Mouse (Mus musculus): ENCODE data around the gene Gm11032.
"Not testable (repeated sequence)": the region's sequence is repeated elsewhere in the genome, so short reads cannot be mapped to it uniquely, and the experiment has no call there.

Gene Gm11032

DNA sequence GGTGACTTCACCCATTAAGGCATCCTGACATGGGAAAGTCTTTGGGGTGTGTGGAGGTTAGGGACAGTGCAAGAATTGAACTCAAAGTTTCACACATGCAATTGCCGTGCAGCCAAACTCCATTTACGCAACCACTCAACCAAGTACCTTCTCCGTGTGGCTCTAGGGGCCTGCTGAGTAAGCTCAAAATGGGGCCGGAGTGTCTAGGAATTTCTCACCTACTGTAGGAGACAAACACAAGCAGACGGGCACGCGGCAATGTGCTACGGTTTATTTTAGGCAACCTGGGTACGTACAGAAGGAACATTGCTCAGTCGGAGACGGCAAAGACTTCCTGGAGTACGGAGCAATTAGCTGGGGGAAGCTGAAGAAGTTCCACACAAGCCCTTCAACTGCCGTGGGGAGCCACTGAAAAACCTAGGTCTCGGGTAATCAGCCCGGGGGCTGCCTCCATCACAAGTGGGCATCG is at the start of gene Gm11032:
TSS of gene Gm11032 (plus strand) at position 51 of the 469 bp plus-strand sequence.
- DNase-seq (ENCODE audit: low spot score), result no peak

DNA sequence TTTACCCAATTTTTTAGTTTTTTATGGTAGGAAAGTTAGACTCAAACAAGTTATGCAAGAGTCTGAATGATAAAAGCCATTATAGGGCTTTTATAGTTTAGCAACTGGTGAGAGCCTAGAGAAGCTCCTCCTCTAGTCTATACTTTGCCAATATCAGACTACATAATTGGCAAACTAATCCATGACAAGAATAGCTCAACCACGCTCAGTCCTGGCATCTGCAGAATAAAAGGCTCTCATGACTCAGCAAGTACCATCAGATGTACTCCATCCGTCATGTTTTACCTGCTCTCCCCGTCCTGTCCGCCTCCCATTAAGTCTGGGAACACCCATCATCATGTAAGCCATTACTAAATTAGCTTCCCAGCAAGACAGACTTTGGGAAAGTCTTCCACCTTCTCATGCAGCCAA is 48.4 kb upstream of the Gm11032 start:
- no peak for DNase-seq (ENCODE audit: low spot score)

DNA sequence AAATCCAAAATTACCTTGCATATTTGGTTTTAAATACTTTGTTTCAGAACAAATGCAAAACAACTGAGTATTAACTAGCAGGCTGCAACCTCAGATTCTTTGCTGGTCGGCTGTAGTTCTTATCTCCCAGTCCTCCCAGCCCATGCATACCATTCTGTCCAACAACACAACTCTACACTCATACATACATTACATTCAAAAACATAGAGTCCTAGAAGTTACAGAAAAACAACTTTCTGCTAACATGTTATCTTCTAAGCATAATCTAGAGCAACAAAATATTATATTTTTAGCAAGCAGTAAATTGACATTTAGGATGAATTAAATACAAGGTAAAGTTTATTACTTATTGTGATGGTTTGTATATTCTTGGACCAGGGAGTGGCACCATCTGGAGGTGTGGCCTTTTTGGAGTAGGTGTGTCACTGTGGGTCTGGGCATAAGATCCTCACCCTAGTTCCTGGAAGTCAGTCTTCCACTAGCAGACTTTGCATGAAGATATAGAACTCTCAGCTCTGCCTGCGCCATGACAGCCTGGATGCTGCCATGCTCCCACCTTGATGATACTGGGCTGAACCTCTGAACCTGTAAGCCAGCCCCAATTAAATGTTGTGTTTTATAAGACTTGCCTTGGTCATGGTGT is 43.7 kb upstream of the Gm11032 start:
- not testable (repeated sequence) for DNase-seq (ENCODE audit: low spot score)

DNA sequence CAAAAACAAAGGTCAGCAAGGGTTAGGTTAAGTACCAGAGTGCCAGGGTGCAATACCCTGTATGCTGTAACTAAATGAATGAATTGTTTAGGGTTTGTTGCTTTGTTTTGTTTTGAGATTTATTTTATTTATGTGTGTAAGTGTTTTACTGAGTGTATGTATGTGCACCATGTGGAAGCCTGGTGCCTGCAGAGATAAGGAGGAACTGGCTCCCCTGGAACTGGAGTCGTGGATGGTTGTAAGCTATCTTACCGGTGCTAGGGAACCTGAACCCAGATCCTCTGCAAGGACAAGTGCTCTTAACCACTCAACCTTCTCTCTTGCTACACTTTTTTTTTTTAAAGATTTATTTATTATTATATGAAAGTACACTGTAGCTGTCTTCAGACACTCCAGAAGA is 42.8 kb upstream of the Gm11032 start:
- DNase-seq (ENCODE audit: low spot score), result no peak

DNA sequence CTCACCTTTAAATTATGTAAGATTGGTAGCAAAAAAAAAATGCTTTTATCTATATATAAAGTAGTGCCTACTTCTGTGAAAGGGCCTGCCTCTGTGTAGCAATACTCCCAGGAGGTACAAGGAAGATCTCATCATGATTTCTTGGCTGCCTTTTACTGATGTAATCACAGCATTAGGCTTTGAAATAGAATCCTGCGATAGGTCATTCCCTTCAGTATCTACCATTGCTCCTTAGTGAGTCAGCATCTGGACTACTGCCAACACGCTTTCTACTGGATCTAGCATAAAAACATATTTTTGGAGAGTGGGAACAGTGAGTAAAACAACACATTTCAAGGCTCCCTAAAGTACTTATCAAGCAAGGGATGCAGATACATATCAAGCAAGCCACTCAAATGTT is 41.2 kb upstream of the Gm11032 start:
- no peak for DNase-seq (ENCODE audit: low spot score)

DNA sequence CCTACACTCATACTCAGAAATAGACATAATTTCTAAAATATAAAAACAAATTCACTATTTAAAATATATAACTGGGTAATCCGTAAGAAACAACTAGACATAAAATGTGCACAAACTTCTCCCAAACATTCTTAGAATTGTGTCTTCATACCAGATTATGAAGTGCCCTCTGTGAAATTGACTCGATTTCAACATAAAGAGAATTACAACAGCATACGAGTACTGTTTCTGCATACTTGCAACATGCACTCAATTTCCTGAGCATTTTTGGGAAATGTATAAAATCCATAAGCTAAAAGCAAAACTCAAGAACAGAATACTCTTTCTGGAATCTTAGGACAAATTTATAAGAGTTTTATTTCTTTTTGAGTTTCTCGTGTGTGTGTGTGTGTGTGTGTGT is 28.1 kb upstream of the Gm11032 start:
- DNase-seq (ENCODE audit: low spot score), result no peak

DNA sequence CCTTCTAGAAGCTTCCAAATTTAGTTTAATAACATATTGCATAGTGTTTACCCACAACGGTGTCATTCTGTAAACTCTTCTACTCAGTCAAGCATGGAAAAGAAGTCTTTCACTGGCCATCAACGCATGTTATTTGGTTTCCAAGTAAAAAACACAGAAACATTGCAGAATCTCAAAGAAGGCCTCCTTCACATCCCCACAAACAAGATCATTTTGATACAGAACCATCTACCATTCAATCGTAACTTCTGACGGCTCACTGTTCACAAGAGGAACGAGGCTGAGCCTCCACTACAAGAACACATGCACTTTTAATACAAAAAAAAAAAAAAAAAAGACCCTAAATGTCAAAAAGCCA is 26.4 kb upstream of the Gm11032 start:
- DNase-seq (ENCODE audit: low spot score), result peak; percentile 28

DNA sequence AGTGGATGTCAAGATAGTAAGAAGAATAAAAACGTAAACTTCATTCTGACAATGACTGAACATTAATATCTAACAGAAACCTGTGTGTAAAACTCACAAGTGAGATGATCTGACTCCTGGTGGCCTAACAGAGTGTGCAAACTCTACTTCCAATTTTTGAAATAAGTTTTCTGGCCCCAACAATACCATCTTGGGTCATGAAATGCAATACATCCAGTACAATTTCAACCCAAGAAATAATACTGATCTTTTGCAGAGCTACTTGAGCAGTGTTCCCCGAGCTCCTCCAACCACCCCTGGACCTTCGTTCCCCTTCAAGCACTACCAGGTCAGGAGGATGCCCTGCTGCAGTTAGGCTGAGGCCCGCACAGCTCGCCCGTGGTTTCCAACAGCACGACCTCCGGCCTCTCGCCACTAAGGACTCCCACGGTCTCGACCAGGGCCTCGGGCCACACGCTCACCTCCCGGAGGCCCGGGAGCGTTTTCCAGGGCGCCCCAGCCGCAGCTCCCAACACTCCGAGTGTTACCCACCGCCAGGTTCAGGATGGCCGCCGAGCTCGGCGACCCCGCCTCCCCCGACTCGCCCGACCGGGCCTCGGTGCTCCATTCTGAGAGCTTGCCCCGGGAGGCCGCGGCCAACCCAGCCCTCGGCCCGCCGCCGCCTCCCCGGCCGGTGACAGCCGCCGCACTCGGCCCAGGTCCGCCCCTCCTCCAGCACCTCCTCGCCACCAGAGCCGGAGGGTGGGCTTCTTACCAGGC is 25.8 kb upstream of the Gm11032 start:
- peak; percentile 52 for DNase-seq (ENCODE audit: low spot score)

DNA sequence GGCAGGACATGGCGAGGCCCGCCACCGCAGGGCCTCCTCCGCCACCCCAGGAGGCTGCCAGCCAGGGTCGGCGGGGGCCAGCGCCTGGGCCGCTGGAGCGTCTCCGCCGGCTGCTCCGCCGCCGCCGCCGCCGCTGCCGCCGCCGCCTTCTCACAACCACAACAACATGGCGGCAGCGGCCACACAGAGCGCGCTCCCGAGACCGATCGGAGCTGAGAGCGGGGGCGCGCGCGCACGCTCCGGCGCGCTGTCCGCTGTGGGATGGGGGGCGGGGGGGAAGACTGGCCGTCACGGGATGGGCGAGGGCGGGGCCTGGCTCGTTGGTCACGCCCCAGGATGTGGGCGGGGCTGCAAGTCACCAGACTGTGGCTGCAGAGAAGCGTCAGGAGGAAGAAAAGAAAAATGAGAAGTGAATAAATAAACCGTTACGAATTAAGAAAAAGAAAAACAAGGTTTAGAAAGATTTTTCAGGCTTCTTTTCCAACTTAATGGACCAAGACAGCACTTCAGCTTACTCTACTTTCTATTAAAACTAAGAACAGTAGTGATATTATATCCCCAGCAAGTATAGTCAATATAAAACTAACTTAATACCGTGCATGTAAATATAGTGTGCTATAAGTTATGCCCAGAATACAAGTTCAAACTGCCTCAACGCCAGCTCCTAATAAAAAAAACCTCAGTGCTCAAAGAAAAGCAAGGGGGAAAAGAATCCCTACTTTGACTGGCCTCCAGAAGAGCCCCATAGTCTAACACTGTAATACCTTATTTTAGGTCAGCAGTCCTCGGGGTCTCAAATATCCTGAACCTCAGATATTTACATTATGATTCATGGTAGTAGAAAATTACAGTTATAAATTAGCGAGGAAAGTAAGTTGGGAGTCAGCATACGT is 25.0 kb upstream of the Gm11032 start, which contains the start of gene Mtmr3:
TSS of gene Mtmr3 (minus strand) at position 256 of the 893 bp plus-strand sequence.
- DNase-seq (ENCODE audit: low spot score), result peak; percentile 98

DNA sequence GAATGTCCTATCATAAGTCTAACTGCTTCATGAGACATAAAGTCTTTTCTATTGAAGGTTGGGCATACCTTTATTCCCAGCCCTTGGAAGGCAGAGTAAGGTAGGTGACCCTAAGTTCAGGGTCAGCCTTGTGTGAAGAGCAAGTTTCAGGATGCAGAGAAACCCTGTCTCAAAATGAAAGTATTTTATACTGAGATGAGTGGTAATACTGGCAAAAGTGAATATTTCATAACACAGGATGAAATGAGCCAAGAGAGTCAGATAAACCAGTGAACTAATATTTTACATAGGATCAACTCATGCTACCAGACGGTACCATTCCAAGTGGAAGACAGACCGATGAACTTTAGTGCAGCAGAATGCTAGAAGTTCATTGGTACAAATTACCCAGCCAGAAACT is 21.5 kb upstream of the Gm11032 start:
- no peak for DNase-seq (ENCODE audit: low spot score)

DNA sequence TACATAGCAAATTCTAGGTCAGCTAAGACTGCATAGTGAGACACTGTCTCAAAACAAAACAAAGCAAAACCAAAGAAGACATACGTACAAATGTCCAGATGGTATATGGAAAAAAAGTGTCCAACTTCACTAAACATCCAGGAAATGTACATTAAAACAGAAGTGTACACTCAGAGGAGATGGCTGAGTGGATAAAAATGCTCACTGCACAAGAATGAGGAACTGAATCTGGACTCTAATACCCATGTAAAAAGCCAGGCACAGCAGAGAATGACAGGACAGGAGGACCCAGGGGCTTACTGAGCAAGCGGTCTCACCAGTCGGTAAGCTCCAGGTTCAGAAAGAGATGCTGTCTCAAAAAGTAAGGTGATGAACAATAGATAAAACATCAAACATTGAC is 20.0 kb upstream of the Gm11032 start:
- DNase-seq (ENCODE audit: low spot score), result no peak

DNA sequence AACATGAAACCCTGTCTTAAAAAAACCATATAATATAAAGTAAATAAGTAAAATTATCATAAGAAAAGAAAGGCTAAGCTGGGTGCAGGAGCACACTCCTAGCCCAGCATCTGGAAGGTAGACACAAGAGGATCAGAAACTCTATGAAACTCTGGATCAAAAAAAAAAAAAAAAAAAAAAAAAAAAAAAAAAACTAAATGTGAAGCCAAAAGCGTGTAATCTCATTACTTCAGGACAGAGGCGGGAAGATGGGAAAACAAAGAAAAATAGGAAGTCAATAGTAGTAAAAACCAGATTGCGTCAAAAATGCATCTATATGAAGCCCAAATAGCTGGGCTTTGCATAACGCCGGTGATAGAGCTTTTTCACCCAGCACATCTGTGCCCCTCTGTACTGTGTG is 18.0 kb upstream of the Gm11032 start:
- no peak for DNase-seq (ENCODE audit: low spot score)

DNA sequence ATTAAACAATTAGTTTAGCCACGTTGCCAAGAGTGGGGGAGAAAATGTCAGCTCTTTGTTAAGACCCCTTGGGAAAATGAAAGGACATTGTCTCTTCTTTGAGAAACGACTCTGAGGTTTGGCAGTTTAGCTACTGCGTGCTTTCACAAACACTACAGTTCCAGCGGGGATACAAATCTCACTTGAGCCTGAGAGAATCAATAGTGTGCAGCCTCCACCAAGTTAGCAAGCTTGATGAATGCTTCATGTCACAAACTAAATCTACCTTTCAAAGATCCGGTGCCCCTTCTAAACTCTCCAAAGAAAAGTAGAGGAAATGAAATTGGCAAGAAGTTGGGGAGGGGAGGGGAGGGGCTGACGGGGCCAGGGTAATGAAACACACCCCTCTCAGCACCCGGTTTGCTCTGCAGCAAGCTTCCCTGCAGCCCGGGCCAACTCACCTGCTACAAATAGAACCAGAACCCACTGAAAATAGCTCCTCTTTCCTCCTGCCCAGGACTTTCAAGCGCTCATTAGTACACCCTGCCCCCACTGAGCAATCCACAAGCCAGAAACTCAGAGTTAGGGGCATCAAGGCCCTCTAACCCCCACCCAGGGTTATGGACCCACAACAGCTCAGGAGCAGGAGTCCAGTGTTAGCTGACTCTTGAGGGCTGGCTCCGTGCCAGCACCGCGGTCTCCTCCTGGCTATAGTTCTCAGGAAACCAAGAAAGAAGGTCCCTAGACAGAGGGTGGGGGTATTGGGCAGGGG is 17.0 kb upstream of the Gm11032 start:
- DNase-seq (ENCODE audit: low spot score), result no peak

DNA sequence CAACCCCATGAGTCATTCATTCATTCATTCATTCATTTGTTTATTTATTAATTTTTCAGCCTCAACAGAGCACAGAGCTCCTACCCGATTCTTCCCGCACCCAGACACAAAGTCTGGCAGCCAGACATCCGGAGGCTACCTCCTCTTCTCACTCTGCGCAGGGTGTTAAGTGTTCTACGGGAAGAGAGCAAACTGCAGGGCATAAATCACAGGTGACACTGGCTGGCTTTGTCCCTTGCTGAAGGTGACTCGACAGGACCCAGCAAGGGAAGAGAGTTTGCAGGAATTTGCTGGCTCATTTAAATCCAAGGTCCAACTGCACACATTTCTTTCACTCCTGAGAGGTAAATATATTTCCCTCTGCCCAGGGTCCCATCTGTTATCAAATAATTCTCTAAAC is 15.4 kb upstream of the Gm11032 start:
- DNase-seq (ENCODE audit: low spot score), result peak; percentile 38

DNA sequence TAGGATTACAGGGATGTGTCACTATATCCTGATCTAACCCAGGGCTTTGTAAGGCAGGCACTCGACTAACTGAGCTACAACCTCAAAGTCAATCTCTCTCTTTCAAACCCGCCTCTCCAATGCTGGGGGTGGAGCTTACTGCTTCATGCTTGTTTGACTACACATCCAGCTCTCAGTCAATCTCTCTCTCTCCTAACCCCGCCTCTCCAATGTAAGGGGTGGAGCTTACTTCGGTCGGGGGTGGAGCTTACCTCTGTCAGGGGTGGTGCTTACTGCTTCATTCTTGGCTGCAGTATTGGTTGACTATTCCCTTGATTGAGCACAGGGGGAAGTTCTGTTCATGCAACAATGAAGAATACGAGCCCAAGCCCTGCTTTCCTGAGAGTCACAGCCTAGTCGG is 14.5 kb upstream of the Gm11032 start:
- DNase-seq (ENCODE audit: low spot score), result peak; percentile 41

DNA sequence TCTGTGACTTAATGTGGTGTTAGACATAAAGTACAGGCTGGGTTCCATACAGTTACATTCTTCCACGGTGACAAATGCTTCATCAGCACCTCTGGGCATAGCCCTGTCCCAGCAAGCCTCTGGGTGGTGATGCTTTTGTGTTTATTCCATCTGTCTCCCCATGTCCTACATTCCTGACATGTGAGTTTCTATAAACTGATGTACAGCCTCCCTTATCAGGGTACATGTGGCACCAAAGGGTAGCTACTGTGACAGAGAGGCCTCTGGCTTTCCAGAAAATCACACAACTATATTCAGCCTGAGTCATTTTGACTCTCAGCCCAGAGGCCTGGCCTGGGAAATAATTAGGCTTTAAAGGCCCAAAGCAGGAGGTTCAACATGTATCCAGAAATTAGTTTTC is 13.3 kb upstream of the Gm11032 start:
- DNase-seq (ENCODE audit: low spot score), result no peak

DNA sequence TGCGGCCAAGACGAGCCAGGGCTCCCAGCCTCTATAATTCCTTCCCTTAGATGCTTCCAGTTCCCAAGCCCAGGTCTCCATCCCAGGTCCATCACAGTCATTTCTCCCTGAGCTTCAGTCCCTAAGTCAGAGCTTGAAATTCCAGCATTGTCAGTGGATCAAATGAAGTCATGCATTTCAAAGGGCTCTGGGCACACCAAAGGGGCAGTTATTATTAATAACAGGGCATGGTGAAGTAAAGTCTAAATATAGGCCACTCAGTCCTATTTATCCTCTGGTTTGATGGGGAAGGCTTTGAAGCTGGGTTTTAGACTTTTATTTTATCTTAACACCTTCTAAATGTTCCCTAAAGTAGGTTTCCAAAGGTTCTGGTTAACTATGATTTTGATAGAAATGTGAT is 8.0 kb upstream of the Gm11032 start:
- no peak for DNase-seq (ENCODE audit: low spot score)

DNA sequence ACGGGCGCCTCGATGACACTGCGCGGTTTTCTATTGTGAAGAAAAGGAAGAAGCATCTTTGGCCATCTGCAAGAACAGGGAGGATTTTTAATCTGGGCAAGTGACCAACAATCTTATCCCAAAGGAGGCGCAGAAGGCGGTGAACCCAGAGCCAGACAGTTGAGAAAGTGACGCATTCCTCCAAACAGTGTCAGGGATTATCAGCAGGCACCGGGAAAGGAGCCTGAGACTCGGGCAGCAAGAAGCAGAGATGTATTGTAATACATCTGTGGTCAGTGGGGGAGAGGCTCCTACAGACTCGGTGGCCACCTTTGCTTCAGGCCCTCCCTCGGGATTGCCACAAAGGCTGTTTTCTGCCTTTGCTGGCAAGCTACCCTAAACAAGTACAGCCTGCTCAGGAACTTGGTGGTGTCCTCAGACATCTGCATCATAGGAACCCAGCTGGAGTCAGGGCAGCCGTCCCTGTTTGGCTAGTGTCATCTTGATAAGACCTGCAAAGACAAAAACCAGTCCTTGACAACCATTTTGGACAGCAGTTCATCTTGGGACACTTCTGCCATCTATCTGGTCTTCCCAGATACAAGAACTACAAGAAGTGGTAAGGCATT is 738 bp downstream of the Gm11032 start:
- DNase-seq (ENCODE audit: low spot score), result no peak

DNA sequence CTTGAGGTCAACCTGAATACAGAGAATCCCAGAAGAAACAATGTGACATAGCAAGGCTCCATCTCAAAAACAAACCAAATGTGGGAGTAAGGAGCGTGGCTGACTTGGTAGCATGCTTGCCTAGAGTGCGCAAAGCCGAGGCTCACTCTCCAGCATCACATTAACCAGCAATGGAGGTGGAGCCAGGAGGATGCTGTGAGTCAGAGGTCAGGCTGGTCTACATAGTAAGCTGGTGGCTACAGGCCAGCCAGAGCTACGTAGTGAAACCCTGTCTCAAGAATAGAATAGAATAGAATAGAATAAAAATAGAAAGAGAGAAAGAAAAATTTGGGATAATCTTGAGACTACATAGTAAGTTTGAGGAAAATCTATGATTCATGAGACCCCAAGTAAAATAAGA is 2.0 kb downstream of the Gm11032 start:
- DNase-seq (ENCODE audit: low spot score), result no peak

DNA sequence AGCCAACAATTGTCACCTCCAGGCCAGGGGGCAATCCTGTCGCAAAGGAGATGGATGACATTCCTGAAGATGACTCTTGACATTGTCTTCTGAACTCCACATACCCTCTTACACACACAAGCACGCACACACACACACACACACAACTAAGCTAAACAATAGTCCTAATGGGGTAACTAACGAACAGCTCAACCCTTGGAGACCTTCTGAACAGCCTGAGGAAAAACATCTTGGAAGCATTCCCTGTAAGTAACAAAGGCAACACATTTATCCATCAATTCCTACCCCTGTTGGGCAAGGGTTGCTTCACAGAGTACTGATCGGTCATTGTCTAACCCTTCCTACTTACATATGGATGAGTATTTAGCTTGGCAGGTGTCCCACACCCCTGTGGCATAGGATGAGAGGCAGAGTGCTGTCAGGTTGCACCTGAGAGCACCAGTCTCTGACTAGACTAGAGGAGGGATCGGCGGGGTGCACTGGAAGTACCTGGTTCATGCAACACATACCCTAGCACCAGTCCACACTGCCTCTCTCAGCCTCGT is 2.6 kb downstream of the Gm11032 start:
- DNase-seq (ENCODE audit: low spot score), result no peak

DNA sequence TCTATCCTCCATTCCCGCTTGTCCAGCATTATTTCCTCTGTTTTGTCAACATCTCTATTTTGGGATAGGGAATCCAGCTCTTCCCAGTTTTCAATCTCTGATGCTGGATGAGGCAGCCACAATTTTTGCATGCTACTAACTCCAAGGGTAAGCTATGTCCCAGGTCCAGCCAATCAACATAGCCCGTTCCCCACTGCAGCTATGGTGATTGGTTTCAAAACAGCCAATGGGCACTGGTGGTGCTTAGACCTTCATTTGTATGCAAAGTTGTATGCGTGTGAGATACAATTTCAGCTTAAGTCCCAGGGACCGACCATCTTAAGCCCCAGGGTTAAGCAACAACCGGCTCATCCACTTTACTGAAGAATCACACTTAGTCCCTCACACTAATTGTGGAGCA is 3.1 kb downstream of the Gm11032 start:
- DNase-seq (ENCODE audit: low spot score), result no peak
